Mouse (Mus musculus) cerebellum, adult (tissue): Measurements from ENCODE around the gene Chga.
A peak's percentile ranks its signal among the peaks of the same experiment; 100 is the strongest.

ENCODE experiments used
- ATAC-seq: cut with Nextera tagmentation; 2 replicates; pipeline ENCODE4 v1.9.2; 2017; ENCODE audit warnings: mild to moderate bottlenecking, moderate library complexity, mixed read lengths; ENCODE audit not compliant: insufficient number of reproducible peaks, low FRiP score, low TSS enrichment

Gene Chga

DNA sequence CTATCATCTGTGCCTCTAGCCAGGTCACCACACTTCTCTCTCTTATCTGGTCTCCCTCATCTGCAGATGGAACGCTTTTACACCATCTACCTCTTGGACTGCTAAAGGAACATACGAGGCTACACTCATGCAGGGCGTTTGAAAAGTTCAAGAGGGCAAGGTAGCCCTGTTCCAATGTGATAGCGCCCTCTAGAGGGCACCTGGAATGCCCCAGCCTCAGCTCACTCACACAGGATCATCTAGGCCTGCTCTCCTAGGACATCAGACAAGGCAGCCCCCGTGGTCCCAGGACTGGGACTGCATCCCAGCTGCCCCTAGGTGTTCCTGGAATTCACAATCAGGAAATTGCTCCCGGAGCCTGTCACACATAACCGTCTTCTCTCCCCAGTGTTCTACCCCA lies 41.6 kb downstream of the Chga start:
- ATAC-seq = no peak

DNA sequence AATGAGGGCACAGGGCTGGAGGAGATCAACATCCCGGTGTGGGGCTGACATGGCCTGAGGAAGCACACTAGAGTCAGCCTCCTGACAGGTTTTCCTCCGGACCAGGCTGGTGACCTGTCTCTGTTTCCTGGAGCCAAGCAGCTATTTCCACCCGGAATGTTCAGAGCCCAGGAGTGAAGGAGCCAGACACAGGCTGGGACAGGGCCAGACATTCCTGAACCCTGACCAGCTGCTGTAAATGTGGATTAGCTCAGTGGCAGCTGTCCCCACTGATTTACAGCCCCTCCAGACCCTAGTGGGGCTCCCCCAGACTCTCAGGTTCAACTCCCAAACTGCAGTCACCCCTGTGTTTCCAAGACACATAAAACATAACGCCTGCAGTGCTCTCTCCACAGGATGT lies 42.7 kb downstream of the Chga start:
- ATAC-seq = no peak

DNA sequence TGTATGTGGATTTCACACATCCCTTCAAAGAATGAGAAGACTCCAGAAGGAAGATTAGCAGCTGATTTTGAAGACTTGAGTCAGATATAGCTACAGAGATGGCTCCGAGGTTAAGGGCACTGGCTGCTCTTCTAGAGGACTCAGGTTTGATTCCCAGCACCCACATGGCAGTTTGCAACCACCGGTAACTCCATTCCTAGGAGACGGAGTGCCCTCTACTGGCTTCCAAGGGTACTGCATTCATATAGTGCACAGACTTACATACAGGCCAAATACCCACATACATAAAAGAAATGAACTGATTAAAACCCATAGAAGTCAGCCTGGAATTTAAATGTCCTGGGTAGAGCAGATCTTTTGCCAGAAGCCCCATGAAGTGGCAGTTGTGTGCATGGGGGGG lies 43.8 kb downstream of the Chga start:
- ATAC-seq = no peak

DNA sequence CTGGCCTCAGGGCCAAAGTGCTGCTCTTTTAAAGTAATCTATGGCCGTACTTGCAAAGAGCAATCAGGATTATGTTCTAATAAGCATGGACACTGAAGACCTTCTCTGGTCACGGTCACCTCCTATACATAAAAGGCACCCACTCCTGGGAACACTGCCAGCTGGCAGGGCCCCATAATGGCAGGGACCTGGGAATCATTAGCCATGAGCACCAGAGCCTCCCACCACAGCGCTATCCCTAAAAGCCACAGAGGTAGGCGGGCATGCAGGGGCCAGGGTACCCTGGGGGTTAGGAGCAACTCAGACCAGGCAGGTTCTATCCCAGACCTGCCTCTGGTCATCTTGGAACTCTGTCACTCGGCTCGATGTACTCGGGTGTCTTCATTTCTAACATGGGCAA lies 45.0 kb downstream of the Chga start:
- no peak for ATAC-seq

DNA sequence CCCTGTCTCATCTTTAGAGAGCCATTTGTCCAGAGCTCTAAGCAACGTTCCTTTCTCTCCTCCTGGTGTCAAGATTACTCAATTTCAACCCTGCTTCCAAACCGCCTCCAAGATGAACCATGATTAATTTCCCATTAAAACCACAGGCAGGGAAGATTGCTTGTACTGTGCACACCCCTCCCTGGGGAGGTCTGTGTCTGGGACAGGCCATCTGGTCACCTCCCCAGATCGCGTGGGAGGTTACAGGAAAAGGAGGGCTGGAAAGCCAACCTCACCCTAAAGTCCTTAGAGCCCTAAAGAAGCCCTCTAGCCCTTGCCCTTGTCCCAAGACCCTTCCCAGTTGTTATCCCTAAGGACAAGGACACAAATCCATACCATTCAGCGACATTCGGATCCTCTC lies 45.6 kb downstream of the Chga start:
- ATAC-seq = peak; percentile 63; the same call in 1 of the 2 replicates

DNA sequence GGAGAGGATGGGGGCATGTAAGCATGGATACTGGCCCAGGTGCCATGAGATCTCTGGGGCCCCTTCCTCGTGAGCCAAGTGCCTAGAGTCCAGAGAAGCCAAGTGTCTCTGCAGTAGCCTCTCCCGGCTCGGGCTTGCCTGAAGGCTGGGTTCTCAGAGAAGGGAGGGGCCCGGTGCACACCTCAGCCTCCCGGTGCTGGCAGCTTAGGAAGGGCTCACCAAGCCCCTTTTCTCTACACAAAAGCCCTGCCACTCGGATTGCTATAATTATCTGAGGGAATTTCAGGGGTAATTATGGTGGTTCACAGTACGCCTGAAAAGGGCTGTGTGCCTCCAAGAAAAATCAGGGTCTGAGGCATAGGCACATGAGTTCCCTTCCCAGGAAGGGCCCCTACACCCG lies 47.1 kb downstream of the Chga start:
- no peak for ATAC-seq

DNA sequence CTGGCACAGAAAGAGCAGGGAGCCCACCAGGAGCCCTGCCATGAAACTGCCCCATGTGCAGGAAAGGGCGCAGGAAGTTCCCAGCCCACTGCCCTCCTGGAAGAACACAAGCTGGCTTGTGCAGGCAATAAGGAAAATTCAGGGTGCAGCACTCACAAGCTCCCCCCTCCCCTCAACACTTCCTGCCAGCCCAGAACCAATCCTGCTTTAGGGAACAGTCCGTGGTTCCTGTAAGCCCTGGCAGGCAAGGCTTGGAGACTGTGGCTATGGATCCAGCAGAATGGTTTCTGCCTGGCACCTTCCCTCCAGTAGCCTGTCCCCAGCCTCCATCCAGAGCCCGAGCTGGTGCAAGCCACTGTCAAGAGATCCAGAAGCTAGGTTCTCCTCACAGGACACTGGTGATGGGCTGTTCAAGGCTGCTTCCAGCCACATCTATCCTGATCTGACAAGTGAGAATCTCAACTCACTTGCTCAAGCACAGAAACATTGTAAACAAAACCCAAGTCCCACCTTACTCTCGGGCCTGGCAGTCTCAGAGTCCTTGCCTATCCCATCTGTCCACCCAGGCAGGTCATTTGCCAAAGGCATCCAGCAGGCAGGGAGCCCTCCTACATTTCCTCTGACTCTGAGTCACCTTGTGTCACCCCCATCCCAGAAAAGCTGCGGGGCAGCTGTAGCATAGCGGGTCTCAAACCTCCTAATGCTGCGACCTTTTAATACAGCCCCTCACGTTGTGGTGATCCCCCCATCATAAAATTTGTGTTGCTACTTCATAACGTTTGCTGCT lies 47.7 kb downstream of the Chga start:
- ATAC-seq = no peak

DNA sequence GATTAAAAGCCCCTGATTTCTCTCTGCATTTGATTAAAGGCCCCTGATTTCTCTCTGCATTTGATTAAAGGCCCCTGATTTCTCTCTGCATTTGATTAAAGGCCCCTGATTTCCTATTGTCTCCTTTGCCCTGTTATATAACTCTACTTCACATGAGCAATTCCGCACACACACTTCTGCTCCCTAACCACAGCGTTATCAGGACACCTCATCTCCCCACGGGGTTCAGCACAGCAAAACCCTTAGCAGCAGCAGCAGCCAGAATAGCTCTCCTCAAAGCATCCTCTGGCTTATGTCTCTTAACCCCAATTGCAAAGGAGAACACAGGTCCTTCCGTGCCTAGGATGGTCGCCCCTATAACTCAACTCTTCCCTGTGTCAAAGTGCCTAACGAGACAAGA lies 50.8 kb downstream of the Chga start:
- ATAC-seq = no peak

DNA sequence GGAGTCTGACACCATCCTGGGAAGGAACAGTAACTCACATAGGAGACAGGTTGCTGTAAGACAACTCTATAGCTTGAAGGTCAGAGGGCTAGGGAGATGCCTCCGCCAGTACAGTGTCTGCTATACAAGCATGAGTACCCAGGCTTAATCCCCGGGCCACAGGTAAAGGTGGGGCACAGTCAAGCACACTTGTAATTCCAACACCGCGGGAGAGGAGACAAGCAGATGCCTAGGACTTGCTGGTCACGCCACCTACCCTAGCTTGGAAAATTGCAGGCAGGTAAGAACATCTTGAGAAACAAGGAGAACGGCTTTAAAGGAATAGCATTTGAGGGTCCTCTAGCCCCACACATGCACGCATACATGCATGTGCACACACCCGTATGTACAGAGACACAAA lies 52.3 kb downstream of the Chga start:
- ATAC-seq = no peak

DNA sequence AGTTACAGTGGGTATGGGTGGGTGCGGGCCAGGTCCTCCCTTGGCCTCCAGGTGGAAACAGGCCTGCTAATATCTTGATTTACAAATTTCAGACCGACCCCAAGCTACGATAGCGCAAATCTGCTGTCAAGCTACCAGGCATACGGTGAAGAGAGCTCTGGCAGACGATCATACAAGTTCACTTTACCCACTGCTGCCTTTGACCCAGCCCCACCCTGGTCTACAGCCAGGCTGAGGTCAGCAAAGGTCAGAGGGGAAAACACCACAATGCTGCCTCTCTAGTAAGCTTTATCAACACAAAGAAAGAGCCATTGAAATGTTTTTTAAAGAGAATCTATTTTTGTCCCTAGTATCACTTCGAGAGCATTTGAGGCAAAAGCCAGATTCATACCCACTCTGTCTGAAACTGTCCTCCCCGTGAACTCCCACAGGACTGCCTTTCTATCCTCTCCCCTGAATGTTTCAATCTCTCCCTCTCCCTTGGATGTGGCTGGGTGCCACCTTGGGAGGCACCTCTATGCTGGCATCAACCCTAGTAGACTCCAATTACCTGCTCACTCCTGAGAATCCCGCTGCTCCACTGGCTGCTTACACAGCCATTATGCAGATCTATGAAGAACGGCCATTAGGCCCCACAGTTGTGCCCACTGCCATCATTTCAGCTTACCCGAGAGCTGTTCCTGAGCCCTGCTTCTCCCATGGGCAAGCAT lies 53.2 kb downstream of the Chga start:
- no peak for ATAC-seq

DNA sequence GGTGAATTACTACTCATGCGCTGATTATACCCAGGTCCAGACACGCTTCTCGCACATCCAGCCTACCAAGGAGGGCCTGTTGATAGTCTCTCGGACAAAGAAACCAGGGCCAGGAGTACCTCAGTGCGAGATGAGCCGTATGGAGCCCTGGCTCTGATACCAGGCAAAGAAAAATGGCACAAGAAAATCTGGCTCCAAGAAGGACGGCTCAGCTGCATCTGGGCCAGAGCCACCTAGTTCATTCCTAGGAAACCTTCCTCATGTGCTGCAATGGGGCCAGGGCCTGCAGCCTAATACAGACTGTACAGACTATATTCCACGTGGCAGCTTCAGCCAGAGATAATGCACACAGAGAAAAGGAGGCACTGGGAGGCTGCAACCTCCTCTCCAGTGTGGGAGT lies 56.2 kb downstream of the Chga start:
- no peak for ATAC-seq

DNA sequence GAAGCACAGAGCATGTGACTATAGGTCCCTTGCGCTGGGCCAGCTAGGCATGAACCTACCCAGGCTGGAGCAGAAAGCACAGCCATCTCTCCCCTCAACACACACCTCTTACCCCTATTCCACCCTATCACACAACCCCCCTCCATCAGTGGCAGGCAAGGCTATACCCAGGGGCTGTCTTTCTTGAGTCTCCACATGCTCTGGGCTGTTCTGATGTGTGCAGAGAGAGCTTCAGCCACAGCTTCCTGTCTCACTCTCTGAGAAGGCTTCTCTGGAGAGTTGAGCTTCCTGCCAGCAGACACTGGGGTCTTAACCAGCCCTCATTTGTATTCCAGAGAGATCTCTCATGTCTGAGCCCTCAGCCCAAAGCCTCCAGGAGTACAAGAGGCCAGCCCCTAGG lies 57.7 kb downstream of the Chga start:
- no peak for ATAC-seq

DNA sequence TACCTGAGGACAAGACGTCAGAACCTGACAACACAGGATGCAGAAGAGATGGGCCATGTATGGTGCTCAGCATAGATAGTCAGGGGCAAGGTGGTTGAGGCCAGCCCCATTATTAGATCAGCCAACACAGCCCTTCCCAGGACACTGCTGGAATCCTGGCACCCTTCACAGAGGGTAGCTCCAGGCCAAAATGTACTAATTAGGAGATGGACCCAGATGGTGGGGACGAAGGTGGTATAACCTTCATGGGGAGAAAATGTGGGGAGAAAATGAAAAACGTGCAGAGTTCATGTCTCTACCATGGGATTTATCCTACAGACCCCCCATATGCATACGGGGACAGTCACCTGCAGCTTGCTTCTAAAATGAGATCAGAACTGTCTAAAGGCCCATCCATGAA lies 58.6 kb downstream of the Chga start:
- peak; percentile 45 for ATAC-seq
